Mouse (Mus musculus): ENCODE data around the gene Mrpl10. TPM values are rescaled to one million over a fixed set of nuclear protein-coding genes. Genes with fewer than 3 reads are reported as not detected.

The Mrpl10 gene
- polyA plus RNA-seq, 1 experiment: 90.4 TPM

DNA sequence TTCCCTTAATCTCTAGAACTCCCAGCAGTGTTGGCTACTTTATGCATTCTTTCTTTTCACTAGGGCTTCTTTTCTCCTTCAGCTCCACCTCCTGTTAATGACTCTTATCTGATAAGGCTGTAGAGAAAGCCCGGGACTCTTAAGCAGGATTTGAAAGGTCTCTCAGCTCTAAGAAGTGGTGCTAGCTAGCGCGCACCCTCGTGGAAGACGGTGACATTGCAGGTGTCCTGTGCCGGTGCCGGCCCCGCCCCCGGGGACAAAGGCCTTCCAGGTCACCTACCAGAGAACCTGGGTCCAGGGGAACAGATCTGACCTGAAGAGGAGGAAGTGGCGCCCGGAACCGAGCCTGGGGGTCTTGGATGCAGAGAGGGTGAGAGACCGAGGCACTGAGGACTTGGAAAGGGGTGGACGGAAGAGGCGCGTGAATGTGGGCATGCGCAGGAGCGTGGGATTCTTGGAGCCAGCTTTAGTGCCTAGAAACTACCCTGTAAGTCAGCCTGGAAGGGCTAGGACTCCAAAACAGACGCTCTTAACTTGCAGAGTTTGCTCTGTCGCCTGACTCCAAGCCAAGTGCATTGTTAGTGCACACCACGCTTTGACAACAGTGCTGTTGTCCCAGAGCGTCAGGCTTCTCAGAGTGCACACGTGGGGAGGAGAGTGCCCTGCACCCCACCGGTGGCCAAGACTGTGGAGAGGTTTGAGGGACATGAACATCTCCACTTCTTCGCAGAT, 11.5 kb upstream of the Mrpl10 start, which contains the start of gene Scrn2:
Scrn2 (plus strand) TSS at position 253 of the 732 bp plus-strand sequence.
- no peak for DNase-seq (ENCODE audit: low read depth)

DNA sequence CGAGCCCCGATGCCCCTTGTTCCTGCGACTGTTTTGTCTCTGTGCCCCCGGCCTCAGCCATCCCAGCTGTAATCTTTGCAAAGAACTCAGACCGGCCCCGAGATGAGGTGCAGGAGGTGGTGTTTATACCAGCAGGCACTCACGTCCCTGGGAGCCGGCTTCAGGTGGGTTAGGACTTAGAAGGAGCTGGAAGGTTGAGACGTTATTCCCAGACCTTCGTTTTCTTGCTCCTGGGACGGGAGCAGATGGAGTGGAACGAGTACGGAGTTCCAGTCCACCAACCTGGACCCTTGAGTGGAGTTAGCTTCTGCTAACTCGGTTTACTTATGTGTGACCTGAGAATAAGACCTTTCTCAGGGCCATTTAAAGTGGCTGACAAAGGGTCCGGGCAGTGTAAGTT, 10.9 kb upstream of the Mrpl10 start:
- DNase-seq (ENCODE audit: low read depth): no peak

DNA sequence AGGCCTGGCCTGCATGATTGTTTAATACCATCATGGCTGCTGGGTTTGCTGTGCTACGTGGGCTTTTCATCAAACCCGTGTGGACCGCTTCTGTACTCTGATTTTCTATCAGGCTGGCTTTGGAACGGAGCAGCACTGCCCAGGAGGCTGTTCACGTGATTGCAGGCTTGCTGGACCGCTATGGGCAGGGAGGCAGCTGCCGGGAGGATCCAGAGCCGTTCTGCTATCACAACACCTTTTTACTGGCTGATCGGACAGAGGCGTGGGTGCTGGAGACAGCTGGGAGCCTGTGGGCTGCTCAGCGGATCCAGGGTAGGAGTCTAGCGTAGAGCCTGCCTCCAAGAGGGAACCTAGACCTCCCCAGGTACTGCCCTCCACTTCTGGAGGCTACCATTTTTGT, 9.4 kb upstream of the Mrpl10 start:
- no peak for DNase-seq (ENCODE audit: low read depth)

DNA sequence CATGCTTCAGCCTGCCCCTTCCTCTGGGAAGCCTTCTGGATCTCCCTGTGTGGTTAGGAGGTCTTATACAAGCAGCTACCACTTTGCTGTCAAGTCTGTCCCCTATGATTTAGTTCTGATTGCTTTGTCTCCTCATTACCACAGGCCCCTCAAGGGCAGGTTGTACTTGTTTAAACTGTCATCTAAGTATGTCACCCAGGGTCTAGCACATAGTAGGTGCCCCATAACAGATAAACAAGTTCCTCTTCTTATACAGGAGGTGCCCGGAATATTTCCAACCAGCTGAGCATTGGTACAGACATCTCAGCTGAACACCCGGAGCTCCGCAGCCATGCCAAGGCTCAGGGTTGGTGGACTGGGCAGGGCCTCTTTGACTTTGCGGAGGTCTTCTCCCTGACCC, 8.9 kb upstream of the Mrpl10 start:
- no peak for DNase-seq (ENCODE audit: low read depth)

- no peak for DNase-seq (ENCODE audit: low read depth)
Observed at GRCm38 (mm10) chr11:97033781-97034180, 7.6 kb upstream of the Mrpl10 start.

GRCm38 (mm10) chr11:97036141-97036540, 5.2 kb upstream of the Mrpl10 start:
- DNase-seq (ENCODE audit: low read depth): peak; percentile 77

DNA sequence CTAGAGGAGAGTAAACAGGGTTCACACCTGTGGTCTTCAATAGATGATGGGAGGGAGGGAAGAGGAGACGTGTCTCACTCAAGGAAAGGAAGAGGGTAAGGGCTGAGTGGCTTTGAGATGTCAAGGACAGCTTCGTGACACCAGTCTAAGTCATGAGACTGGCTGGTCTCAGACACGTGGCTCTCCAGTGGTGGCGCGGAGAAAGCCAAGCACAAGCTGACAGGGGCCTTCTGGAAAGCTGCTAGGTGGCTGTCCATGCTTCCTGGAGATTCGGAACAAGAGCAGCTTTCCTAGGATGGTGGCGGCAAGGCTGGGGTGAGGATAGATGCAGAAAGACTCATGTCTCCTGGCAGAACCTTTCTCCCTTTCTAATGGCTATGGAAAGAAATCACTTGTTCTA, 2.5 kb upstream of the Mrpl10 start:
- DNase-seq (ENCODE audit: low read depth): no peak

- DNase-seq (ENCODE audit: low read depth): no peak
Observed at GRCm38 (mm10) chr11:97040301-97041021, 899 bp upstream of the Mrpl10 start.

- DNase-seq (ENCODE audit: low read depth): no peak
Observed at GRCm38 (mm10) chr11:97044902-97045301, 3.5 kb downstream of the Mrpl10 start.

DNA sequence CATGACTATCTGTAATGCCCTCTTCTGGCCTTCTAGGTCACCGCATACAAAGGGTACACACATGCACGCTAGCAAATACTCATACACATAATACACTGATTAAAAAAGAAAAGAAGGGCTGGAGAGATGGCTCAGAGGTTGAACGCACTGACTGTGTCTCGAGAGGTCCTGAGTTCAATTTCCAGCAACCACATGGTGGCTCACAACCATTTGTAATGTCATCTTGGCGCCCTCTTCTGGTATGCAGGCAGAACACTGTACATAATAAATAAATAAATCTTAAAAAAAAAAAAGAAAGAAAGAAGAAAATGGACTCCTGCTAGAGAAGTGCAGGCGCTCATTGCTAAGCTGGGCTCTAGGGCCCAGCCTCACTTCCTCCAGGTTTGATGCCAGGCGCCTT, 4.5 kb downstream of the Mrpl10 start:
- no peak for DNase-seq (ENCODE audit: low read depth)

DNA sequence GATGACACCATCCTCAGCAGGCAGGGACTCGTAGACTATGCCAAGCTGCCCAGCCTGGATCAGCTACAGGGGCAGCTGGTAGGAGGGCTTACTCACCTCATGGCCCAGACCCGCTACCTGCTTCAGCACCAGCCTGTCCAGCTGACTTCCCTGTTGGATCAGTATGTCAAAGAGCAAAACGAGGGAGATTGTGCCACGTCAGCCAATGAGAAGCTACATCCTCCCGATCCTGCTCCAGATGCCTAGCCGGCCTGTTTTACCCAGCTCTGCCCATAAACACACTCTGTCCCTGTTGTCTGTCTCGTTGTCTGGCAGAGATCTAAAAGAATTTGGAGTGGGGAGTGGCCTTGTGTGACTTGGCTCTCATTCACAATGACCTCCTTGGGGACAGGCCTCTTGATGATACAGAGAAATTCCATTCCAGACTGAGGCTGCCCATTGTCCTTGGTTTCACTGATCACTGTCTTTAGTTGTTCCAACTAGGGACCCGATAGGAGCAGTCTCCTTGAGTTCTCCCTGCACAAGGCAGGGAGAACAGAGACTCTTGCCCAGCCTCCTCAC, 6.8 kb downstream of the Mrpl10 start:
- DNase-seq (ENCODE audit: low read depth): no peak

DNA sequence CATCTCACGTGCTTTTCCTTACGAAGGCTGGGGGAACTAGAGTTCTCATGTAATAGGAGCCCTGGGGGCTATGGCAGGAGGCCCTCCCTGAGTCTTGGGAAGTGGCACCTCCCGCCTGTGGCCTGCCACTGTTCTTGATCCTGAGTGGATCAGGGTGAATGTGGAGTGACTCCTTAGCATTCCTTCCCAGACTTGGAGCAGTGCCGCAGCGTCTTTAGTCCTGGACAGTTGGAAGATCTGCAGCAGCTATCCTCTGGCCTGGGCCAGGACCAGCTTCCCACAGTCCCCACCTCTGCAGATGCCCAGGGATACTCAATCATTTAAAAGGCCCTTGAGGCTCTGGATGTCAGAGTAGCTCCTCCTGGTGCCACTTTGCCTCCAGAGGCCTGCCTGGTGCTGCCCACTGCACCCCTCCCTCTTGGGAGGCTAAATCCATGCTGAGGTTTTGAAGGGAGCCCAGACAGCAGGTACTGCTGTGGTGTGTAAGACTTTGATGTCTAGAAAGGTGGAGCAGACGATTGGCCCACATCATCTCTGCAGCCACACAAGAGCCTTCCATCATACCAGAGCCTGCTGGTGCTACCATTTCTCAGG, 8.2 kb downstream of the Mrpl10 start:
- no peak for DNase-seq (ENCODE audit: low read depth)

DNA sequence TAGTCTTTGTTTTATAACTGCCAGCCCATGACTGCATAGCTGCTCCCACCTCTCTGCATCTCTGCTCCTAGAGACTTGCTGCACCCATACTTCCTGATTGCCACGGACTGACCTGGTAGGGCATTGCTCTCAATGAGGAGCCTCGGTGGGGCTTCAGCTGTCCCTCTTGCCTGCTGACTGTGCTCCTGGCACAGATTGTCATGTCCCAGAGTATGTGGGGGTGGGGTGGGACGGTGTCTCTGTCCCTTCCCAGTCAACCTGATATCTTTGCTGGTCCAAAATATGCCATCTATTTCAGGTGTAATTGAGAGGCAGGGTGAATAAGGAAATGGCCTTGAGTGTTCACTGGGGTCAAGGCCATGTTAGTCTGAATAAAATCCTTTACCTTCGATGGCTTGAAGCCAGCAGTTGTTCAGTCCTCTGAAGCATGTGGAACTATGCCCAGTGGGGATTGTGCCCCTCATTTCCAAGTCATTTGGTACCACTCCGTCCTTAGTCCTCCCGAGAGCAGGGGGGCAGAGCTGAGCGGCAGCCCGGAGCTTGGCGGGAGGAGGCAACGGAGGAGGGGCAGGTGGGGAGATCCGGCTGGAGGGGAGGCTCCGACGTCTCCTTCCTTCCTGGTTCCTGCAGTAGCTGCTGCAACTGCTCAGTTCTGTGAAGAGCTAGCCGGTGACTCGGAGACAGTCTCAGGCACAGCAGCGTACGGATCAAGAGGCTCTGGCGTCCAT, 9.0 kb downstream of the Mrpl10 start, which contains the start of gene Osbpl7:
Osbpl7 (plus strand) TSS at position 413 of the 728 bp plus-strand sequence.
- no peak for DNase-seq (ENCODE audit: low read depth)

DNA sequence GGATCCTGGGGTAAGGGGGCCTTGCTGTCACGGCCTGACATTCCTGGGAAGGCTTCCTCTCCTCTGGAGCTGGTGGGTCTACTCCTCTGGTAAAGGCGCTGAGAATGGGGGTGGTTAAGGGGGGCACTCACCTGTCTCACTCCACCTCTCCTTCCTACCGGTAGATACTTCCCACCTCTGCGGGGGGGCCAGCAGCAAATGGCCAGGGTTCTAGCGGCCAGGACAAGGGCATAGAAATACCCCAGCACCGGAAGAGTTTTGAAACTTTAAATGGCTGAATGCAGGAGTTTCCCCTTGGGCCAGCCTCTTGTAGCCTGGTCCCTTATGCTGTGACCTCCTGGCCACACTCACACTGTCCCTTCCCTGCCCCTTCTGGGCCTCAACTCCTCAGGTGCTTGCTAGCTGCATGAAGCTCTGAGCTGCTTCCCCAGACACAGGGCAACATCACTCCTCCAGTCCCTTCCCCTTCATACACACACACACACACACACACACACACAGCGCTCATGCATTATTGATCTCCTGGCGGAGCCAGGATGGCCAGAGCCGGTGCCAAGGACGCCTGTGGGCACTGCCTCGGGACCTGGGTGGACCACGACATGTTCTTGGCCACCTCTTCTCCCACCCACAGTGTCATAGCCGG, 9.7 kb downstream of the Mrpl10 start:
- DNase-seq (ENCODE audit: low read depth): no peak

DNA sequence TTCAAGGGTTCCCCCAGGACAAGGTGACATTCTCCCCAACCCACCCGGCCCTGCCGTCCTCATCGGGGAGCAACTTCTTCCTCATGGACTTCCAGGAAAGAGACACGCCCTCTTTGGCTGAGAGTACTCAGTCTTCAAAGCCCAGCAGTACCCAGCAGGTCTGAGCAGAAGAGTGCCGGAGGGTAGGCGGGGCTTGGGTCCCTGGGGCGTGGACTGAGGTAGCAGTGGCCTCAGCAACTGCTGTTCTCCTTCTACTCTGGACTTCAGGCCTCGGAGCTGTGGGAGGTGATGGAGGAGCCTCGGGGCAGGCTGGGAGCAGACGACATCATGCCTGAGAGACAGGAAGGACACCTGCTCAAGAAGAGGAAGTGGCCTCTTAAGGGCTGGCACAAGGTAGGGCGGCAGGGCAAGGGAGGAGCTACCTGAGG, 10.9 kb downstream of the Mrpl10 start:
- DNase-seq (ENCODE audit: low read depth): no peak

GRCm38 (mm10) chr11:97063274-97063920, 22.0 kb downstream of the Mrpl10 start:
- DNase-seq (ENCODE audit: low read depth): no peak

- DNase-seq (ENCODE audit: low read depth): no peak
Observed at GRCm38 (mm10) chr11:97063921-97064295, 22.5 kb downstream of the Mrpl10 start.

- no peak for DNase-seq (ENCODE audit: low read depth)
Observed at GRCm38 (mm10) chr11:97065538-97066295, 24.4 kb downstream of the Mrpl10 start.

DNA sequence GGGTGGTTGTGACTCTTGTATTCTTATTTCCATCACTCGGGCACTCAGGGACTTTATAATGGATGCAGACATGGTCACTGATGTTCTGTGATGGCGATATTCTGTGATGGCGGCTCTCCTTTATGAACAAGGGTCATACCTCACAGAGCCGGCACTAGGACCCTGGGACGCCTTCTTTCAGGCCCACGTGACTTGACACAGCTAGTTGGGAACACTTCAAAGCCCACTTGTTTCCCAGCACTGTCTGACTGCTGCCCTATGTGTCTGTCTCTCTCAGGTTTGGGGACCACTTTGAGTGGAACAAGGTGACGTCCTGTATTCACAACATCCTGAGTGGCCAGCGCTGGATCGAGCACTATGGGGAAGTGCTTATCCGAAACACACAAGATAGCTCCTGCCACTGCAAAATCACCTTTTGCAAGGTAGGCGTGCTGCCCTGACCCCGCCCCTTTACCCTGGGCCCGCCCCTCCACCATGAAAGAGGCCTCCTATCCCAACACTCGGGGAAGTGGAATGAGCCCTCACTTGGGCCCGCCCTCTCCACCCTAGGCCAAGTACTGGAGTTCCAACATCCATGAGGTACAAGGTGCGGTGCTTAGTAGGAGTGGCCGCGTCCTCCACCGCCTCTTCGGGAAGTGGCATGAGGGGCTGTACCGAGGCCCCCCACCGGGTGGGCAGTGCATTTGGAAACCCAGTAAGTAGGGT, 25.4 kb downstream of the Mrpl10 start:
- DNase-seq (ENCODE audit: low read depth): no peak

Measured in gonadal fat pad, adult 2 months (tissue).